Mouse (Mus musculus) megakaryocyte, embryonic 14.5 days (primary cell): ENCODE results near the gene Herc4. TPM values are rescaled to one million over a fixed set of nuclear protein-coding genes. Genes with fewer than 3 reads are reported as not detected.
A peak's percentile ranks its signal among the peaks of the same experiment; 100 is the strongest.

Source experiments
- H3K27me3 ChIP-seq: replicated peaks from 2 replicates; pipeline ENCODE3; 2012; ENCODE audit warnings: inconsistent platforms
- H3K36me3 ChIP-seq: replicated peaks from 2 replicates; pipeline ENCODE3; 2012; ENCODE audit warnings: low read length, inconsistent platforms, mixed read lengths
- H3K4me1 ChIP-seq: 2 replicates; pipeline ENCODE4 v1.6.1; 2012; ENCODE audit warnings: inconsistent platforms
- H3K4me3 ChIP-seq: replicated peaks from 2 replicates; pipeline ENCODE3; 2012; ENCODE audit warnings: moderate library complexity, mild to moderate bottlenecking, inconsistent platforms
- H3K9me3 ChIP-seq: 2 replicates; pipeline ENCODE4 v1.6.1; 2012; ENCODE audit warnings: inconsistent platforms
- FLI1 ChIP-seq: IDR thresholded peaks from 2 replicates; pipeline ENCODE4 v1.6.1; 2012; ENCODE audit warnings: low read length, inconsistent platforms, mixed read lengths
- GATA1 ChIP-seq: IDR thresholded peaks from 3 replicates; pipeline ENCODE4 v1.6.1; 2012; ENCODE audit warnings: mixed read lengths, low read length, inconsistent platforms, borderline replicate concordance
- polyA plus RNA-seq: library from polyadenylated mRNA; stranded (reverse); fragments of >175 nt; gene quantifications from 2 replicates; pipeline ENCODE4 v1.2.3, GENCODE M21; 2012; ENCODE audit warnings: low replicate concordance; ENCODE audit not compliant: insufficient read depth

Gene Herc4
- polyA plus RNA-seq, 1 experiment: 8.2 TPM

DNA sequence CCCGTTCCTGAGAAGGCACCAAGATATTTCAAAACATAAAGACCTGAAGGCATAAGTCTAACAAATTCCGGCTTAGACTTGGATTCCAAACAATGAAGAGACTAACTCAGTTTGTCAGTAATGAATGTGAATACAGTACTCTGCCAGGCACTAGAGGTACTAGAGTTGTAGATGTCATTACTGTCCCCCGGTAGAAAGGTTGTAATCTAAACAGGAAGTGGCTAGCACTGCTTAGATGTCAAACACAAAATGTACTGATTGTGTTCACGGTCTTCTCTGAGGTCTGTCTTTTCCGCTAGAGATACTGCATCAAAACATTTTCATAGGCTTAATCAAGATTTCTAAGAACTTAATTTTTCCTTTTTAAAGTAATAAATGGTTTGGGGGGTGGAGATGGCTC lies 12.0 kb upstream of the Herc4 start:
- Histone ChIP-seq H3K27me3 (no peaks in the 10 kb centered on the region), H3K36me3 (no peaks in the 10 kb centered on the region), H3K4me3 (no peak overlapping the region), H3K9me3 (peaks cover 15% of the 10 kb centered on the region), H3K4me1 (peaks cover 4% of the 10 kb centered on the region)
- TF ChIP-seq GATA1: no peak
- TF ChIP-seq FLI1: no peak

DNA sequence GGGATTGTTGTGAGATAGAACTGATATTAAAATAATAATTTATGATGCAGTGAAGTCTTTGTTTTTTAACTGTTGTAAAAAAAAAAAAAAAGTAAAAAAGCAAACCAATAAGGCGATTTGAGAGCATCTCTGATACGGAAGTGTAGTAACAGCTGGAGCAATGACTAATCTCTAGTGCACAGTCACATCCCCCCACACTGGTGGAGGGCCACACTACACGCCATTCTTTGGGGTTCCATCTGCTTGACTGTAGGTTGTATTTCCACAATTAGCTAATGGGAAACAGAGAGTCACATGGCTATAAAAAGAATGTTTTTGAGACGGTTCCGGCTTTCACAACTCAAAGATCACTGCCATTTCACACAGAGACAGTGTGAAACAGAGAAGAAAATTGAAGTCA lies 9.5 kb upstream of the Herc4 start:
- Histone ChIP-seq H3K4me1 (peaks cover 4% of the 10 kb centered on the region), H3K4me3 (no peak overlapping the region), H3K9me3 (peaks cover 17% of the 10 kb centered on the region), H3K27me3 (no peaks in the 10 kb centered on the region), H3K36me3 (no peaks in the 10 kb centered on the region)
- TF ChIP-seq FLI1 (no peak), GATA1 (no peak)

DNA sequence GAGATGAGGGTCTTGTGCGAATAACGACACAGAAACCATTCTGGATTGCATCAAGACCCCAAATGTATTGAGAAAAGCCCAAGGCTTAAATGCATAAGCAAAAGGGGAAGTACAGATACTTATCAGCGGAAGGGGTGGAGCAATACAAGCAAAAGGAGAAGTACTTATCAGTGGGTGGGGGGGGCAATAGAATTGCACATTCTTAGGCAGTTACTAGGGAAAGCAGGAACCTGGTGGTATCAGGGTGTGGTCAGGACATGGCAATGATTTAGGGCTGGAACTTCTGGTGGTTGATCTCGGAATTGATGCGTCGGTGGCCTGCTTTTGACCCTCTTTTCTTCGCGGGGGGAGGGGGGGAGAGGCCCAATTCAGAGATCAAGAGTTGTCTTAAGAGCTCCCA lies 7.7 kb upstream of the Herc4 start:
- no peak overlapping the region for H3K4me3 ChIP-seq
- peaks cover 17% of the 10 kb centered on the region for H3K9me3 ChIP-seq

DNA sequence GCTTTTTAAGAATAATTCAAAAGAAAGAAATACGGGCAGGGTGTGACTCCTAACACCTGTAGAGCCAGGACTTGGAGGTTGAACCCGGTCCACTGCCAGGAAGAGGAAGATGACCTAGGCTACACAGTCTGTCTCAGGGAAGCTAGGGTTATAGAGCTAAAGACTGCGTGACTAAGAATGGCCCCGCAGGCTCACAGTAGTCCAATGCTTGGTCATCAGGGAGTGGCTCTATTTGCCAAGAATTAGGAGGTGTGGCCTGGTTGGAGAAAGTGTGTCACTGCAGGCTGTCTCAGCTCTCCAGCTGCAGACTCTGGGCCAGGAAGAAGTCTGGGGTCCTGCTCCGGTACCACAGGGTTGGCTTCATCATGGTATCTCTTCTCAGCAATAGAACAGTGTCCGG lies 6.9 kb upstream of the Herc4 start:
- Histone ChIP-seq H3K4me3 (no peak overlapping the region), H3K4me1 (peaks cover 9% of the 10 kb centered on the region), H3K9me3 (peaks cover 17% of the 10 kb centered on the region)

More for the DNA sequence above, 7.7 kb upstream of the Herc4 start:
- peaks cover 11% of the 10 kb centered on the region for H3K4me1 ChIP-seq
- H3K36me3 ChIP-seq: no peaks in the 10 kb centered on the region
- H3K27me3 ChIP-seq: peaks cover 5% of the 10 kb centered on the region
- TF ChIP-seq FLI1: no peak
- TF ChIP-seq GATA1: no peak

DNA sequence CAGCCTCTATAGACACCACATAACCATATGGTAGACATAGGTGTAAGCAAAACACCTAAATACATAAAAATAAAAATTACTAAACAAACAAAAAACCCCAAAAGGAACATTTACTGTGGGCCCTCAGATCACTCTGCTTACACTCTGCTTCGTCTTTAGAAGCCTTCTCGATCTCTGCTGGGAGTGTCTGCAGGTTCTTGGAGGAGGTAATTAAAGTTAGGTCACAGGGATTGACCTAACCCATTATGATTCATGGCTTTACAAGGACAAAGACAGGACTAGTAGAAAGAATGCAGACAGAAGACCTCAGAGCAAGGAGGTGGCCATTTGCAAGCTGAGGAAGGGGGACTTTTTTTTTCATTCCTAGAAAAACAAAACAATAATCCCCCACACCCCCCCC lies 6.4 kb upstream of the Herc4 start:
- Histone ChIP-seq H3K4me3 (no peak overlapping the region), H3K4me1 (peaks cover 9% of the 10 kb centered on the region), H3K27me3 (peaks cover 5% of the 10 kb centered on the region), H3K9me3 (peaks cover 17% of the 10 kb centered on the region), H3K36me3 (no peaks in the 10 kb centered on the region)
- TF ChIP-seq GATA1 (no peak), FLI1 (no peak)

More for the DNA sequence above, 6.9 kb upstream of the Herc4 start:
- no peak for TF ChIP-seq FLI1
- no peak for TF ChIP-seq GATA1
- Histone ChIP-seq H3K36me3 (no peaks in the 10 kb centered on the region), H3K27me3 (peaks cover 5% of the 10 kb centered on the region)

DNA sequence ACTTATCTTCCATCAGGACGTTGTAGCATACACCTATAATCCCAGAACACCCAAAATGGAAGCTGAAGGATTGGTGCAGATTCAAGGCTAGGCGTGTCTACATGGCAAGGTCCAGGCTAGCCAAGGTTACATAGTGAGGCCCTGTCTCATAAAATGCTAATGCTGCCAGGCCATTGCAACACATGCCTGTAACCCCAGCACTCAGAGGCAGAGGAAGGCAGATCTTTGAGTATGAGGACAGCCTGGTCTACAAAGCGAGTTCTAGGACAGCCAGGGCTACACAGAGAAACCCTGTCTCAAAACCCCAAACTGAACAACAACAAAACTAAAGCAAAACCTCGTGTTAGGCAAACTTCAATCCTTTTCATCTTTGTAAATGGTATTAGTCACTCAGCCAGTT lies 5.5 kb upstream of the Herc4 start:
- TF ChIP-seq GATA1 (no peak), FLI1 (no peak)
- H3K27me3 ChIP-seq: peaks cover 5% of the 10 kb centered on the region
- H3K9me3 ChIP-seq: peaks cover 17% of the 10 kb centered on the region
- no peak overlapping the region for H3K4me3 ChIP-seq
- no peaks in the 10 kb centered on the region for H3K36me3 ChIP-seq
- peaks cover 16% of the 10 kb centered on the region for H3K4me1 ChIP-seq

DNA sequence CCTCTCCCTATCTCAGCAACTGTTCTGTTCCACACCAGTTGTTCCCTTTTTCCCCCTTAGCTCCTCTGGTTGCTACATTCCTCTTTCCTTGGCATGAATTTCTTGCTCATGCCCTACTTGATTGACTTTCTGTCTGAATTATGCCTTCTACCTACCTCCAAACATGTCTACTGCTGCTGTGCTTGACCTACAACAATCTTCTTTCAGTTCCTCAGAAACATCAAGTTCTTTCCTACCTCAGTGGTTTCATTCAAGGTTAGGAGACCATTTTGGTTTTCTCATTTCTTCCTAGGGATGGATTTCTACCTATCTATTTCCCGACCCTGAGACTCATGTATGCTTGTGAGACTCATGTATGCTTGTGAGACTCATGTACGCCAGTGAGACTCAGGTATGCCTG lies 3.8 kb upstream of the Herc4 start:
- TF ChIP-seq GATA1: no peak
- no peak for TF ChIP-seq FLI1
- peaks cover 15% of the 10 kb centered on the region for H3K9me3 ChIP-seq
- H3K4me1 ChIP-seq: peaks cover 16% of the 10 kb centered on the region

DNA sequence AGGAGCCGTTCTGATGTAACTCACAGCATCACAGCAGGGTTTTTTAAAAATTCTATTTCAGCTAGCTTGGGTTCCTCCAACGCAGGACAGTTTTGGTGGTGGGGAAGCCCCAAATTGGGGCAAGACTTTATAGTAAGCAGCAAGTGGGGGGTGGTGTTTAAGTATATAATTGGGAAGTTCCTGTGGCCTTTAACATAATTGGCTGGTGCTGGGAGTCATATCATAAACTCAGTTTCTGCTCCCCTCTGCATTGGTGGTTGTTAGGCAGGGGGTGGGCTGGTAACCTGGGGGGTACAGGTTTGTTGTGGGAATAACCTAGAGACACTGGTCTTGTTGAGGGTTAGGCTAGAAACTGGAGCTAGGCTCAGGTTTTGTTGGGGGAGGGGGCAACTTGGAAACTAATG lies 2.7 kb upstream of the Herc4 start:
- TF ChIP-seq GATA1 (no peak), FLI1 (no peak)
- Histone ChIP-seq H3K4me1 (peaks cover 24% of the 10 kb centered on the region), H3K27me3 (peaks cover 5% of the 10 kb centered on the region), H3K4me3 (no peak overlapping the region), H3K36me3 (peaks cover 6% of the 10 kb centered on the region), H3K9me3 (peaks cover 6% of the 10 kb centered on the region)

More for the DNA sequence above, 3.8 kb upstream of the Herc4 start:
- H3K36me3 ChIP-seq: no peaks in the 10 kb centered on the region
- no peak overlapping the region for H3K4me3 ChIP-seq
- peaks cover 5% of the 10 kb centered on the region for H3K27me3 ChIP-seq

DNA sequence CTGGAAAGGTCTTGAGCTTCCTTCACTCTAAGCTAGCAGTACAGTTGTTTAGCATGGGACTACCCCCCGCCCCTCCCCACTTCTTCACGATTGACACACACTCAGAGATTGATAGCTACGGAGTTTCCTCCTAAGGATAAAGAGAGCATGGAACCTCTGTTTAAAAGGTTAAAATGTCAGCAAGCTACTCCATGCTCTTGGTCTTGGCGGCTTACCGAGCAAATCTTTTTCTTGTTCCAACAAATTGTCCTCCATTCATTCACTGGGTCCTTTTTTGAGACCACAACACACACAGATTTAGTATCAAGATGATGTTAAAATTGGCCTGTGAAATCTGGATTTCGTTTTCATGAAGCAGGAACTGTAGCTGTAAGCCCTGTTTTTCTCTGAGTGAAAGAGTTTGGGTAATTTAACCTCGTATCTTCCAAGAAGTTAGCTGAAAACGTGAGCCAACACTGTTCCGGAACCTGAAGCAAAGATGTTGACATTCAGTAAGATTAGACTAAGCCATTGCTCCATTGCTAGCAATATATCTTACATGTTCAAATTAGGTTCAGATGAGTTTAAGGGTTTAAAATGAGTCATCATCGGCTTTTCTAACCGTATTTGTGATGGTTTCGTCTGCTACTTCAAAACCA lies 693 bp upstream of the Herc4 start:
- TF ChIP-seq GATA1: no peak
- TF ChIP-seq FLI1: no peak
- H3K4me1 ChIP-seq: peaks cover 36% of the 10 kb centered on the region
- H3K9me3 ChIP-seq: no peaks in the 10 kb centered on the region
- H3K27me3 ChIP-seq: peaks cover 5% of the 10 kb centered on the region
- H3K36me3 ChIP-seq: peaks cover 20% of the 10 kb centered on the region
- H3K4me3 ChIP-seq: peak overlapping the region; percentile 96

DNA sequence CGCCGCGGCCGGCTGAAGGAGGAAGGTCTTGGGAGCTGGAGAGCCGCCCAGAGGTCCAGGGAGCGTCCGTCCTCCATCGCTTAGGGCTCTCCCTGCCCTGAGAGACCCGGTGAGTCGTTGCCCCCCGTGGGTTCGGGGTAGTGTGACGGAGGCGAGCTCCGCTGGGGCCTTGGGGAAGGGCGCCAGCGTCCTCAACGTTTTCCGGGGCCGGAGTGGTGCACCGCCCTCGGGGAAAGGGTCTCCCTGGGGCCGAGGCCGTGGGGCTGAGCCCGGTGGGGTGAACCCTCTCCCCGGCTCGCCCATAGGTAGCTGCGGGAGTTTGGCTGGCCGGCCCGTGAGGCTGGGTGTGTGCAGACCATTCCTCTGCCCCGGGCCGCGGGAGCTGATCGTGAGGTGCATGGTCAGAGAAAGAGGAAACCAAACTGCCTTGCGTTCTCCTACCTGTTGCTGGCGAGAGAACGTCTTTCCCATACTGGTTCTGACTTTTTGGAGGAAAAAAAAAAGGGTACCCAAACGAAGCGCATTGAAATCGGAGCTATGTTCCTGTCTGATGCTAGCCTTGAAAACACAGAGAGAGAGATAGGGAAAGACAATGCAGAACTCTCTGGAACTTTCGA lies 553 bp downstream of the Herc4 start:
- H3K4me3 ChIP-seq: peak overlapping the region; percentile 96
- H3K9me3 ChIP-seq: no peaks in the 10 kb centered on the region
- peaks cover 5% of the 10 kb centered on the region for H3K27me3 ChIP-seq
- peaks cover 26% of the 10 kb centered on the region for H3K36me3 ChIP-seq
- peaks cover 36% of the 10 kb centered on the region for H3K4me1 ChIP-seq
- TF ChIP-seq FLI1: no peak
- TF ChIP-seq GATA1: no peak

DNA sequence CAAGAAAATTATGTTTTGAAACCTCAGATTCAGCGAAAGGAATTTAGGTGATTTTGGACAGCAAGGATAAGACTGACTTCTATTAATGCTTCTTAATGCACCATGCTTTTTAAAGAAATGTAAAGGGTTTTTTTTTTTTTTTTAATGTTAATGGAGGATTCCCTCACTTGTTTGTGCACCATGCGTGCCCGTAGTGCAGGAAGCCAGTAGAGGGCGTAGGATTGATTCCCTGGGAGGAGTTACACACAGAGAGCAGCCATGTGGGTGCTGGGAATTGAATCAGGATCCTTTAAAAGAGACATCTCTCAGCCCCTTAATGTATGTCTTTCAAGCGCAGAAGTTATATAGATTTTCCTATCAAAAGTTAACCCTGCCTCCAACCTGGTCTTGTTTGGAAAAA lies 1.1 kb downstream of the Herc4 start:
- H3K4me3 ChIP-seq: peak overlapping the region; percentile 96
- H3K36me3 ChIP-seq: peaks cover 32% of the 10 kb centered on the region
- TF ChIP-seq FLI1: no peak
- TF ChIP-seq GATA1: no peak
- H3K27me3 ChIP-seq: peaks cover 1% of the 10 kb centered on the region
- peaks cover 32% of the 10 kb centered on the region for H3K4me1 ChIP-seq
- no peaks in the 10 kb centered on the region for H3K9me3 ChIP-seq
